Mouse (Mus musculus): ENCODE measurements at regions not wholly inside any gene's neighbourhood (a gene's known extent, or its start where the extent isn't known, plus 50 kb on each side); places are given as distances from the start of the nearest gene placed in this dataset.
"Not testable (repeated sequence)": the region's sequence is repeated elsewhere in the genome, so short reads cannot be mapped to it uniquely, and the experiment has no call there.

DNA sequence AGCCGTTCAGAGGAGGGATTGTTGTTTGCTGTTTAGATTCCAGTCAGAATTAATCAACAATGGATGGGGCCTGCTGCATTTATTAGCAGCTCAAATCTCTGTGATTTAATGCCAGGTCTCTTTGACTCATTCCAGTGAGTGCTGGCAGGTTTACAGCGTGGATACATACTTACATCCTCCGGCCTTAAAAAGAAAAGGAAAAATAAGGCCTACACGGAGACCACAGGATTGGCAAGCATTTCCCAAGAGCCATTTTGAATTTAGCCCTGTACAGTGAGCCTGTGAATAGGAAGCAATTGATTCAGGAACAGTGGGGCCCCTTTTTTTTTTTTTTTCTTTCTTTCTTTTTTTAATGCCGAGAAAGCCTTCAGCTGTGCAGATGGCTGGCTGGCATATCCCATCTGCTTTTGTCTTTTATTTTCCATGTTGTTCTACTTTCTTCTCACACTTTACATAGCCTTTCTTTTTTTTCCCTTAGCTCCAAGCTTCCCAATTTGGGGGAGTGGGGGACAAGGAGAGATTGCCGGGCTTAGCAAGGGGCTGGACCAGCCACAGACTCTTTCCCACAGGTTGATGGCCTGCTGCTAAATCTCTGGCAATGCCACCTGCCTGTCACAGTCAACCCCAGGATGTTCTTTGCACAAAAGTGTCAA, 92.6 kb upstream of the Gm5148 start:
- DNase-seq, result peak; percentile 36 to 42

DNA sequence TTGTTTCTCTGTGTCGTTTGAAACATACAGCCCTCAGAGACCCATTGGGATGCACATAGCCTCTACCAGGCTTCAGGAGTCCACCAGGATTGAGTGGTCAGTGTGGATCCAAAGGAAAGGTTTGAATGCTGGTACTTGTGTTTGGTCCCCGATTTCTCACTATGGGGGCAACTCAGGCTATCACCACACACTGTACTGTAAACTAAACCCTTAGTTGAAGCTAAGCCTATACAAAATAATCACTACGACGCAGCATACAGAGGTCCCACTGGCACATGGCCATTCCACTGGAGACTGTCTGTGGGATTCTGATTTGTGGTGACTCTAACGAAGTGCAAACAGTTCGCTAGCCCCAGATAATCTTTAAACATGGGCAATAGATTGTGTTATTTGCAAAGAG, 91.5 kb upstream of the Gm5148 start:
- DNase-seq, result no peak

GRCm38 (mm10) chr3:37812936-37813335, 88.6 kb upstream of the Gm5148 start:
- no peak for DNase-seq

DNA sequence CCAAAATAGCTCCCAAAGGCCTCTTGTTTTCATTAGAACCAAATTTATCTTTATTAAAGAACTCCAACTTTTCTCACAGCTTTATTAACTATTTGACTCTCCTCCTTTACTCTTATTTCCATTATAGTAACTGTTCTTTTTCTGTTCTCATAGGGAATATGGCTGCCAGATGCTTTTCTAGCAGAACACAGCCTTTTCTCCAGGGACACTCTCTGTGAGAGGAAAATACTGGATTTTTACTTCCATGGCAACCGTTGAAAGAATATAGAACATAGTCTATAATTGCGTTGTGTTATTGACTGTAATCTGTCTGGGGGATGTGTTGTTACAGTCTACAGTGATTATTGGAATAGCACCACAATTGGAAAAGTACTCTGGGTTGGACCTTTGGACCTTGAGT, 87.1 kb upstream of the Gm5148 start:
- no peak for DNase-seq

DNA sequence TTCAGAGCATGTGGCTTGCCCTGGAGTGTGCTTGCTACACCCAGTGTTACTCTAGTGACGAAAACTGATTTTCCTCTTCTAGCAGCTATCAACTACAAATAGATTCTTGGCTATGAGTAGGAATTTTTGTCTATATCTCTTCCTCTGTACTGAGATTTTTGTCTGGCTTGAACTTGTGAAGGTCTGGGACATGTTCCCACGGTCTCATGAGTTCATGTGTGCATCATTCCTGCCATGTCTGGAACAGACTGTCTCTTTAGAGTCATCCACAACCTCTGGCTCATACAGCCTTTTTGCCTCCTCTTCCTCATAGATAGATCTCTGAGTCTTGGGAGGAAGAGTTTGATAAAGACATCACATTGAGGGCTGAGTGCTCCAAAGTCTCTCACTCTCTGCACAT, 86.5 kb upstream of the Gm5148 start:
- no peak for DNase-seq

DNA sequence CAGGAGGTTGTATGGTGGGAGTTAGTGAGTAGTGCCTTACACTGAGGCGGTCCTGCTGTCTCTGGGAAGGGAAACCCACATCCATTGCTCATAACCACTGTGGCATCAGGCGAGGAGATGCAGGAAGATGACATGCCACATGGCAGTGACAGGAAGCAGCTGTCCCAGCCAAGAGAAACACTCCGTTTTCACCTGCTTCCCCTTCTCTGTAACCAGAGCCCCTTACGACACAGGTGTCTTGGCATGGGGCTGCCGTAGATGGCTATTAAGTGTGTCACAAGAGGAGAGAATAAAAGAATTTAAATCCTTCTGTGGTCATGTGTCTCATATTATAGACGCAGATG, 81.5 kb upstream of the Gm5148 start:
- DNase-seq, result no peak

DNA sequence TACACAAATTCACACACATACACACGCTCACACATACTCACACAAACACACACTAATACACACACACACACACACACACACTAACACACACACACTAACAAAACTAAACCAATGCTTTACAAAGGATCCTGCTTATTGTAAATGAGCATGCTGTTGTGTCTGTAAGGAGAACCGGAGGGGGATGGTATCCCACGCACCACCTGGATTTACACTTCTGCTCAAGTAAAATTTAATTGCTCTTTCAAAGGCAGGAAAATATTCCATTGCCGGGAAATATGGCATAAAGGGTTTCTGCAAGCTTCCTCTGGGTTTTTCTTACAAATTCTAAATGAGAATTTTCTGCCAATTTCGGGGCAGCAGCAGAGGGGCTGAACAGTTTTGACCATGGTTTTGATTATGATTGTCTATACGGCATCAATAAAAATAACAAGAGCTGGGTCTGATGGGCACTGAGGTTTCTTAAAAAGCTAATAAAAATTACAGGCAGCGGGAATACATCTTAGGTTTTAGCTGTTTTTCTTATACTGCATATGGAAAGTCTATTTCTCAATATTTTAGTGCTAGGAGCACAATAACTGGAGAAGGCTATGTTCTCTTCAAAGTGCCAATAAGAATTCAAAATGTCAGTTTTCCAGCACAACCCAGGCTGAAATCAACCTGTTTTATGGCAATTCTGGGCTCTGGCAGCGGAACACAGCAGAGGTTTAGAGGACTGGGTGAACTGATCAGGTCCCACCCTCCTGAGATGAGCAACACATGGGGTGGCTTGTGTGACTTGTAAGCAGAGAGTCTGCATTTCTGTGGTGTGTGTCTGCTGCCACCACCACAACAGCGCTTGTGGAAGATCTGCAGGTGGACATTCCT, 80.9 kb upstream of the Gm5148 start:
- no peak for DNase-seq

DNA sequence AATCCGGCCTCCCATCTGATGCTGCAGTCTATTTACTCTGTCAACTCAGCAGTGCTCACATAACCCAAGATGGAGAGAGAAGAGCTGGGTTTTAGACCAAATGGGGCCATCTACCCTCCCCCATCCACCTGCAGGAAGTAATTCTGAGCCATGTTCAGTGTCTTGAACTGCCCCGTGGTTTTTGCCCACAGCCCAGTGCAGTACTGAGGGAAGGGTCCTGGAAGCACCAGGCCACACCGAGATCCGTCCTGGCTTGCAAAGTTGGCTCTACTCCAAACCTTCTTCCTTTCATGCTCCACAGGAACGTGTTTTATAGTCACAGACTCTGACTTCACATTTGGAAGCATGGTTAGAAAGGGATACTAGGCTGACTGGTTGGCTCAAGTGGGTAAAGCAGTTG, 80.0 kb upstream of the Gm5148 start:
- no peak for DNase-seq

GRCm38 (mm10) chr3:37803781-37804180, 79.5 kb upstream of the Gm5148 start:
- not testable (repeated sequence) for DNase-seq

GRCm38 (mm10) chr3:37801551-37801950, 77.3 kb upstream of the Gm5148 start:
- DNase-seq, result no peak

GRCm38 (mm10) chr3:37799809-37800208, 75.5 kb upstream of the Gm5148 start:
- no peak for DNase-seq

DNA sequence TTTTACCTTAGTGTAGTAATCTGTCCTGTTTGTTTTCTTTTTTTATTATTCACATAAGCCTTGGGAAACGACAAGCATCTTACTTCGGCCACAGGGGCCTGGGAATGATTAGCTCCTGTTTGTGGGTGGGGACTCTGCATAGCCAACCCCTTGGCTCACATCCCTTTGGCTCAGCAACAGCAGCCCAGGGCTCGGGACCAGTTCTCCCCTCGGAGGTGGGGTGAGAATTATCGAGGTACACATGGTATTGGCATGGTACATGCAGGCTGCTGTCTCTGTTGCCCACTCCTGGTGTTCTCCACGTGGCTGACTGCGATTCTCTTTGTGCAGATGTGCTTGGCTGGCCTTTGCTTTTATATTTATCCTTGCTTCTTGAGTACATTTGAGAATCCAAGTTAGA, 65.4 kb upstream of the Gm5148 start:
- DNase-seq, result peak in 1 of 2 experiments; percentile 39

- DNase-seq, result no peak
Measured at GRCm38 (mm10) chr3:37789143-37789697, 64.9 kb upstream of the Gm5148 start.

DNA sequence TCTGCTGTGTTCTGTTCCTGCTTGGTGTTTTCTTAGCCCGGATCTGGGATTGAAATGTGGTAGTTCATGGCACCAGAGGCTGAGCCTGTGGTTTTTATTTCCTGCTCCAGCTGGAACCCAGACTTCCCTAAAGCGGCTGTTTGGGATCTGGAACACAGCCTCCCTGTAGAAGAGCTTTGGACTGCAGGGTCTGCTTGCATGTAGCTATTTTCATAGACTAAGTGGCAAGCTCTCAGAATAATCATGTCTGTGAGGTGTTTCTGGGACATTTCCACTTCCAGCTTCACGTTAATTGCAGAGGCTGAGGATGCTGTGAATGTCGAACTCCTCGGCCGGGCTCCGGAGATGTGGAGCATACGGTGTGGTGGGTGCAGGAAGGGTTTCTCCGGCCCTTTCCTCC, 64.1 kb upstream of the Gm5148 start:
- DNase-seq, result no peak

DNA sequence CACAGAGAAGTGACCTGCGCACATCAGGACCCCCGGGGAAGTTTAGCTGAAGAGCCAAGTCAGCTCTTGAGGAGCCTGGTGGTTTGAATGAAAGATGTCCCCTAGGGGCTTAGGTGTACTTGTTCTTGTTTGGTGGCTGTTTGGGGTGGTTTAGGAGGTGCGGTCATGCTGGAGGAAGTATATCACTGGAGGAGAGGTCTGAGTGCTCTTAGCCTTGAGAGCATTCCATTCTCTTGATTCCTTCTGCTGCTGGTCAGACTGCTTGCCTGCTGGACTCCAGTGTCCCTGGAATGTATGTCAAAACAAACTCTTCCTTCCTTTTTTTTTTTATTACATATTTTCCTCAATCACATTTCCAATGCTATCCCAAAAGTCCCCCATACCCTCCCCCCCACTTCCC, 62.5 kb upstream of the Gm5148 start:
- DNase-seq, result no peak

GRCm38 (mm10) chr3:37781086-37781485, 56.8 kb upstream of the Gm5148 start:
- DNase-seq, result no peak

DNA sequence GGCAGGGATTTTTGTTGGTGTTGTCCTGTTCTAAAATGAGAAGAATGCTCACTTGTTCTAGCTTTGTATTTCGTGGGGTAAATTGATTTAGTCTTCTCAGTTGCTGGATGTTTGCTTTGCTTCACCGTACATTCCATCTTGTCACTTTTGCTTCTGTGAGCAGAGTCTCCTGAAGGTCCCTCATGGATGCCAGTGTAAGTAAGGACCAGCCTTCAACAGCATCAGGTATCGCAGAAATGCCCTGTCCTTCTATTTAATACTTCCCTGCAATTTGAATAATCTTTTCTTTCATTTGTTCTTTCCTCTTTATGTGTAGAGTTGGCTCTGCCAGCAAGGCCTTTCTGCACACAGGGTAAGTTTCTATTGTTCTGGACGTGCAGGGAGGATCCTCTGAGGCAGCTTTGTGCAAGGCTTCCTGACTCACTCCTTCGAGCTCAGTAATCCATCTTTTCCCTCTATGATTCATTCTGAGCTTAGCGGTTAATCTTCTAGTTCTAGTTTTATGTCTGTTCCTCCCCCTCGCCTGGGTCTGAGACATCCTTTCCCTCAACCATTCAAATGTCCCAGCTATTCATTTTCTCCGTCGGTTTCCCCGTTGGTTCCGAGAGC, 55.7 kb upstream of the Gm5148 start:
- no peak for DNase-seq

- no peak for DNase-seq
Measured at GRCm38 (mm10) chr3:37778386-37778785, 54.1 kb upstream of the Gm5148 start.

GRCm38 (mm10) chr3:37776224-37776623, 51.9 kb upstream of the Gm5148 start:
- DNase-seq, result no peak

Data from cerebellum, postnatal 10 days (tissue).